Mouse (Mus musculus) neural tube, embryonic 12.5 days (tissue): ENCODE measurements around the gene Gm28047. TPM values are rescaled to one million over a fixed set of nuclear protein-coding genes. Genes with fewer than 3 reads are reported as not detected.

Source experiments
- ATAC-seq: fragments of 200-750 bp; cut with Nextera tagmentation; 2 replicates; pipeline ENCODE4 v1.8.0; 2017; ENCODE audit warnings: low read depth, mild to moderate bottlenecking, moderate TSS enrichment, moderate library complexity; ENCODE audit not compliant: low FRiP score
- H3K27ac ChIP-seq: fragments of 300-500 bp; sonication (generic); 2 replicates; pipeline ENCODE4 v1.5.1; 2016
- H3K27me3 ChIP-seq: fragments of 300-500 bp; sonication (generic); replicated peaks from 2 replicates; pipeline ENCODE4 v1.6.1; 2016; ENCODE audit warnings: mild to moderate bottlenecking
- H3K36me3 ChIP-seq: fragments of 300-500 bp; sonication (generic); 2 replicates; pipeline ENCODE4 v1.6.1; 2016; ENCODE audit warnings: mild to moderate bottlenecking
- H3K4me1 ChIP-seq: fragments of 300-500 bp; sonication (generic); 2 replicates; pipeline ENCODE4 v1.6.1; 2016
- H3K4me2 ChIP-seq: fragments of 300-500 bp; sonication (generic); replicated peaks from 2 replicates; pipeline ENCODE4 v1.6.1; 2016; ENCODE audit warnings: mild to moderate bottlenecking
- H3K4me3 ChIP-seq: fragments of 300-500 bp; sonication (generic); 2 replicates; pipeline ENCODE4 v1.5.1; 2016
- H3K9ac ChIP-seq: fragments of 300-500 bp; sonication (generic); 2 replicates; pipeline ENCODE4 v1.6.1; 2016; ENCODE audit warnings: mild to moderate bottlenecking
- H3K9me3 ChIP-seq: fragments of 300-500 bp; sonication (generic); 2 replicates; pipeline ENCODE4 v1.6.1; 2016; ENCODE audit warnings: mild to moderate bottlenecking
- WGBS: fragments of 180-500 bp; shearing (Covaris S2); methylation state at CpG from one replicate; pipeline ENCODE4 v1.1.7; 2016; 5-methylcytosine and 5-hydroxymethylcytosine counted together
- polyA plus RNA-seq: library from polyadenylated mRNA; unstranded; fragments of >200 nt; fragmentation: Nextera tagmentation; extraction: Ambion mirVana; gene quantifications from 2 replicates; pipeline ENCODE4 v1.2.1, GENCODE M21; 2016

Gm28047 gene
- polyA plus RNA-seq, 1 experiment from 2014 or later, result not detected

DNA sequence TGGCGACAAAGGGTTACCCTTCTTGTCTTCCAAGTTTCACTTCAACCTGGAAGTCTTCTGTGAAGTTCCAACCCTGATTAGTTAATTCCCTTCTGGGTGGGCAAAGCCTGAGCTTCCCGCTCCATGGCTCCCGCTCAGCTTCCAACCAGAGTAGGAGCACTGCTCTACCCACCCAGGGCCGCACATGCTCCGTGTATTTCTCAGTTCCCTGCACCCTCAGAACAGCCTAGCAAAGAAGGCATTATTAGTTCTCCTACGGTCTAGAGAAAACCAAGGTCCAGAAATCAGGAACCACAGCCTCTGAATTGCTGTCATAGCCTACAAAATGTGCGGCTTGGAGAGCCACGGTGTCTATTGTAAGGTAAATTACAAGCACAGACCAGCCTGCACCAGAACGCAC is 114.8 kb downstream of the Gm28047 start:
- Histone ChIP-seq H3K27ac (peak overlapping the region; percentile 75), H3K27me3 (no peaks in the 10 kb centered on the region), H3K4me3 (peak overlapping the region; percentile 59), H3K36me3 (peaks cover 9% of the 10 kb centered on the region), H3K9ac (peak overlapping the region; percentile 66), H3K9me3 (no peaks in the 10 kb centered on the region), H3K4me2 (peak overlapping the region; percentile 83), H3K4me1 (peaks cover 46% of the 10 kb centered on the region)
- ATAC-seq, result peak; percentile 66
- 9% methylated on average over 9 of the region's 9 CpGs for WGBS

- H3K36me3 ChIP-seq, result peaks cover 25% of the 10 kb centered on the region
- H3K9me3 ChIP-seq, result no peaks in the 10 kb centered on the region
- H3K4me1 ChIP-seq, result peaks cover 42% of the 10 kb centered on the region
- no peak overlapping the region for H3K27ac ChIP-seq
- no peak overlapping the region for H3K9ac ChIP-seq
- no peaks in the 10 kb centered on the region for H3K27me3 ChIP-seq
- ATAC-seq, result no peak
- WGBS, result 89% methylated on average over 3 of the region's 3 CpGs
- no peak overlapping the region for H3K4me3 ChIP-seq
- H3K4me2 ChIP-seq, result no peak overlapping the region
These were observed 116.5 kb downstream of the Gm28047 start for GRCm38 (mm10) chr15:102508336-102508735.

- Histone ChIP-seq H3K27me3 (no peaks in the 10 kb centered on the region), H3K9me3 (no peaks in the 10 kb centered on the region), H3K9ac (no peak overlapping the region), H3K27ac (no peak overlapping the region), H3K36me3 (peaks cover 33% of the 10 kb centered on the region), H3K4me1 (peaks cover 35% of the 10 kb centered on the region), H3K4me3 (no peak overlapping the region), H3K4me2 (no peak overlapping the region)
- no peak for ATAC-seq
These were observed 117.3 kb downstream of the Gm28047 start for GRCm38 (mm10) chr15:102507561-102507960.

DNA sequence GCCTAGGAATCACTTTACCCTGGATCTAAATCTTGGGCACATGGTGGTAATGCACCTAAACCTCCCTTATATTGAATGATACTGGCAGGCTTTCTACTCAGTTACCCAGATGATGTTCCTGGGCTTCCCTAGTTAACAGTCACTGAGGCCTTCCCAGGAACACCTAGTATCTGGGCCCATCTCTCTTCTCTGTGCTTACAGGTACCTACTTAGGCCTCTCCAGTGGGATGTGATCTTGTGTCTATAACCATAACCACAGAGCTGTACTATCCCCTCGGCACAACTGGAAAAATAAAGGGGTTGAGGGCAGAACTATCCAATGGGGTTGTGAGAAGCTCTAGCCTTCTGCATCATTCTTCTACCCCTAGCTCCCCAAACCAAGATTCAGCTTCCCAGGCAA is 118.0 kb downstream of the Gm28047 start:
- no peak overlapping the region for H3K4me3 ChIP-seq
- H3K4me1 ChIP-seq, result peaks cover 28% of the 10 kb centered on the region
- no peak overlapping the region for H3K27ac ChIP-seq
- 91% methylated on average over 1 of the region's 1 CpGs for WGBS
- no peak overlapping the region for H3K4me2 ChIP-seq
- no peaks in the 10 kb centered on the region for H3K27me3 ChIP-seq
- no peaks in the 10 kb centered on the region for H3K9me3 ChIP-seq
- H3K36me3 ChIP-seq, result peaks cover 40% of the 10 kb centered on the region
- ATAC-seq, result no peak
- no peak overlapping the region for H3K9ac ChIP-seq

- no peak for ATAC-seq
- Histone ChIP-seq H3K9me3 (no peaks in the 10 kb centered on the region), H3K27ac (no peak overlapping the region), H3K27me3 (no peaks in the 10 kb centered on the region), H3K4me1 (peaks cover 24% of the 10 kb centered on the region), H3K4me3 (no peak overlapping the region), H3K4me2 (no peak overlapping the region), H3K36me3 (peaks cover 44% of the 10 kb centered on the region), H3K9ac (no peak overlapping the region)
- WGBS, result 74% methylated on average over 2 of the region's 2 CpGs
These were observed 118.4 kb downstream of the Gm28047 start for GRCm38 (mm10) chr15:102506464-102506830.

DNA sequence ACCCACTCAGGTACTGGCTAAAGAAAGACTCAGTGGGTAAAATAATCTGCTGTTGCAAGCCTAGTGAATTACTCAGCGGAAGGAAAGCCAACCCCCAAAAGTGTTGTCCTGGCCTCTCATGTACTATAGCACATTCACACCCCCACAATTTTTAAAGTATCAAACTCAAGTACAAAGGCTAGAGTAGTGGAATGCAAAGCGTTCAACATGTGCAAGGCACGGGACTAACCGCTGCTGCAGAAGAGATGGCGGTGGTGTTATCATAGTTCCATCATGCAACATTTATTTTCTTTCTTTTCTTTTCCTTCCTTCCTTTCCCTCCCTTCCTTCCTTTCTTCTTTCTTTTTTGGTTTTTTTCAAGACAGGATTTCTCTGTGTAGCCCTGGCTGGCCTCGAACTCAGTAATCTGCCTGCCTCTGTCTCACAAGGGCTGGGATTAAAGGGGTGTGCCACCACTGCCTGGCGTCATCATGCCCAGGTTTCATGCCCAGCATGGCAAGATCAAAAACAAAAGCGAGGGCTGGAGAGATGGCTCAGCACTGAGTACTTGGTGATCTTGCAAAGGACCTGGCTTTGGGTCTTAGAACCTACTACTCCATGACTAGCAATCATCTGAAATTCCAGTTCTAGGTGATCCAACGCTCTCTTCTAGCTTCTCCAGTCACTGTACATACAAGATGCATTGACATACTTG is 119.0 kb downstream of the Gm28047 start:
- H3K4me1 ChIP-seq, result peaks cover 18% of the 10 kb centered on the region
- no peak overlapping the region for H3K4me2 ChIP-seq
- no peak overlapping the region for H3K4me3 ChIP-seq
- no peaks in the 10 kb centered on the region for H3K9me3 ChIP-seq
- H3K9ac ChIP-seq, result no peak overlapping the region
- no peaks in the 10 kb centered on the region for H3K27me3 ChIP-seq
- peaks cover 50% of the 10 kb centered on the region for H3K36me3 ChIP-seq
- no peak overlapping the region for H3K27ac ChIP-seq
- no peak for ATAC-seq
- WGBS, result 91% methylated on average over 9 of the region's 9 CpGs

- H3K36me3 ChIP-seq, result peaks cover 56% of the 10 kb centered on the region
- no peak overlapping the region for H3K4me2 ChIP-seq
- no peak overlapping the region for H3K9ac ChIP-seq
- H3K27me3 ChIP-seq, result no peaks in the 10 kb centered on the region
- peaks cover 12% of the 10 kb centered on the region for H3K4me1 ChIP-seq
- no peak for ATAC-seq
- no peaks in the 10 kb centered on the region for H3K9me3 ChIP-seq
- H3K27ac ChIP-seq, result no peak overlapping the region
- 82% methylated on average over 12 of the region's 12 CpGs for WGBS
- H3K4me3 ChIP-seq, result no peak overlapping the region
These were observed 119.6 kb downstream of the Gm28047 start for GRCm38 (mm10) chr15:102505073-102505769.

DNA sequence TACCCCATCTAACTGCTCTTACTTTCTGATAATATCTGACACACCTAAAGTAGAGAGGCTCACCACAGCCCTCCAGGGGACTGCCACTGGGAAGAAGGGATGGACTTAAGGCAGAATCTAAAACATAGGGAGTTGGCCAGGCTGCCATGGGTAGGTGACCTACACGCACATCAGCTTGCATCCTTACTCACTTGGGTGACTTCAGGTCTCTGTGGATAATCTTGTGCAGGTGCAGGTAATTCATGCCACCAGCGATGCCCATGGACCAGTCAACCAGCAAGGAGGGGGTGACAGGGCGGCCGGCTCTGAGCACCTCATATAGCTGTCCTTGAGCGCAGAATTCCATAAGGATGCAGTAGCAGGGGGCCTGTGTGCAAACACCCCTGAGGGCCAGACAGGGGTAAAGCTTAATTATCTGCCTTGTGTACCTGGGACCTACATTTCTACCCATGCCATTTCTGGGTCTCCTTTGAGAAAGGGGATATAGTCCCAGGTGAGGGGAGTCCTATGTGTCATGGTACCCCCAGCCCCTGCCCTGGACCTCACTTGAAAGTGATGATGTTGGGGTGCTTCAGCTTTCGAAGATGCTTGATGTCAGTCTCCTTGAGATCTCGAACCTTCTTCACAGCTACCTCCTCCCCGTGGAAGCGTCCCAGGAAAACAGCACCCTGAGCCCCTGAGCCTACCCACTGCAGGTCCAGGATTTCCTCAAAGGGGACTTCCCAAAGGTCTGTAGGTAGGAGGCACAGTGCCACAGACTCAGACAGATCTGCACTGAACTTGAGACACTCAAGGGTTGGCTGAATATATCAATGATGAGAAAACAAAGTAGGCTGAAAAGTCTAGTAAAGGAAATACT is 120.7 kb downstream of the Gm28047 start:
- H3K9ac ChIP-seq, result no peak overlapping the region
- 93% methylated on average over 9 of the region's 9 CpGs for WGBS
- H3K27me3 ChIP-seq, result no peaks in the 10 kb centered on the region
- H3K4me1 ChIP-seq, result 0 out of 2 replicates have a peak, but pooled peaks cover 1% of the 10 kb centered on the region
- H3K36me3 ChIP-seq, result peaks cover 67% of the 10 kb centered on the region
- no peak overlapping the region for H3K4me2 ChIP-seq
- H3K27ac ChIP-seq, result no peak overlapping the region
- H3K9me3 ChIP-seq, result no peaks in the 10 kb centered on the region
- no peak for ATAC-seq
- H3K4me3 ChIP-seq, result no peak overlapping the region

GRCm38 (mm10) chr15:102503447-102503846 is 121.4 kb downstream of the Gm28047 start, which contains the start of gene Gm10337:
Gene Gm10337 (plus strand): TSS chr15:102503722.
- ATAC-seq, result no peak
- no peak within 1 kb of the TSS for H3K4me3 ChIP-seq
- H3K36me3 ChIP-seq, result peaks cover 71% of the 10 kb centered on the region
- no peak within 1 kb of the TSS for H3K4me2 ChIP-seq
- no peak within 1 kb of the TSS for H3K9ac ChIP-seq
- H3K4me1 ChIP-seq, result no peaks in the 10 kb centered on the region
- H3K27me3 ChIP-seq, result no peaks in the 10 kb centered on the region
- no peak within 1 kb of the TSS for H3K27ac ChIP-seq
- WGBS, result 89% methylated on average over 1 of the region's 1 CpGs
- no peaks in the 10 kb centered on the region for H3K9me3 ChIP-seq

- Histone ChIP-seq H3K36me3 (peaks cover 80% of the 10 kb centered on the region), H3K4me1 (no peaks in the 10 kb centered on the region), H3K27me3 (no peaks in the 10 kb centered on the region), H3K4me3 (no peak overlapping the region), H3K9ac (no peak overlapping the region), H3K4me2 (no peak overlapping the region), H3K9me3 (no peaks in the 10 kb centered on the region), H3K27ac (no peak overlapping the region)
- no peak for ATAC-seq
- 82% methylated on average over 9 of the region's 9 CpGs for WGBS
These were observed 122.5 kb downstream of the Gm28047 start for GRCm38 (mm10) chr15:102502254-102502840.

GRCm38 (mm10) chr15:102501084-102501814 is 123.6 kb downstream of the Gm28047 start:
- no peaks in the 10 kb centered on the region for H3K27me3 ChIP-seq
- 91% methylated on average over 19 of the region's 19 CpGs for WGBS
- H3K36me3 ChIP-seq, result peaks cover 89% of the 10 kb centered on the region
- ATAC-seq, result no peak
- H3K4me3 ChIP-seq, result no peak overlapping the region
- no peak overlapping the region for H3K9ac ChIP-seq
- no peak overlapping the region for H3K4me2 ChIP-seq
- H3K27ac ChIP-seq, result no peak overlapping the region
- H3K9me3 ChIP-seq, result no peaks in the 10 kb centered on the region
- no peaks in the 10 kb centered on the region for H3K4me1 ChIP-seq
